Mouse (Mus musculus) urinary bladder, adult 18-20 months (tissue): ENCODE data around the gene Gm5737.

Source experiments
- DNase-seq, 2 experiments: peaks; one replicate each; pipeline ENCODE4 v3.0.0; 2022; ENCODE audit warnings: low spot score in 2 of 2, mixed read lengths in 2 of 2

Gene Gm5737

GRCm38 (mm10) chr7:120875540-120876388, 63.6 kb downstream of the Gm5737 start:
- DNase-seq: peak in 1 of 2 experiments; percentile 31

GRCm38 (mm10) chr7:120878271-120878670, 66.1 kb downstream of the Gm5737 start:
- DNase-seq: no peak

- no peak for DNase-seq
Measured at GRCm38 (mm10) chr7:120879972-120880371, 67.8 kb downstream of the Gm5737 start.

GRCm38 (mm10) chr7:120880770-120881169, 68.6 kb downstream of the Gm5737 start:
- DNase-seq: no peak
